Mouse (Mus musculus): ENCODE measurements at regions not wholly inside any gene's neighbourhood (a gene's known extent, or its start where the extent isn't known, plus 50 kb on each side); places are given as distances from the start of the nearest gene placed in this dataset.

DNA sequence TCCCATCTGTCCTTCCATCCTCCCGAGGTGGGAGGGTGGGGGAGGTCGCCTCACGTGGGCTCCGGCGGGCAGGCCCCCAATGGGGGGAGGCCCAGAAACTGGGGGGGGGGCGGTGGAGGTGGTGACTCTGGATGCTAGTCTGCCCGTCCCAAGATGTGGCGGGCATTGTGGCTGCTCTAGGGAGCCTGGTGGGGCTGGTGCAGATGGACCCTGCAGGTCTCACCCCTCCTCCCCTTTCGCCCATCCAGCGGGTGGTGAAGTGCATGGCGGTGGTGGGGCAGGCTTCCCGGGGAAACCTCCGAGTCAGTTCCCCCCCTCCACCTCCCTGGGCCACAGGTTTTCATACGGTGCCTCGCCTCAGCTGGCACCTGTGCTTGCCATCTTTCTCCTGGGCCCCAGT, 88.6 kb downstream of the Inhba start:
- DNase-seq (ENCODE audit: low spot score) = no peak

DNA sequence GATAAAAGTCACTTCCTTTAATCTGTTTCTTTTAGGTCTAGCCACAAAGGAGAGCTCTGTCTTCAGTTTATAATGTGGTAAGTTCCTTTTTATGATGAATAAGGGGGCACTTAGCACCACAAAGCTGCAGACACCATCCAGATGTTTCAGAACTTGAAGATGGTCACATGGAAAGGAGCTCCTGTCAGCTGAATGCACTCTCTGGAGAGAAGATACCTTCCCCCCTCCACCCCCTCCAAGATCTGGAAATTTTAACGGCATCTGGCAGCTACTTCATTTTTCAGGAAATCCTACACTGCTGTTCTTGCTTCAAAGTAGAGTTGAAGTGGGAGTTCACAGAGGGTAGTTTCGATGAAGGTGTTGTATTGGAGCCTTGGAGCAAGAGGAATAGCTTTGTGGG, 103.2 kb downstream of the Inhba start:
- no peak for DNase-seq (ENCODE audit: low spot score)

GRCm38 (mm10) chr13:16146686-16147085, 135.0 kb downstream of the Inhba start:
- DNase-seq (ENCODE audit: low spot score) = no peak

- no peak for DNase-seq (ENCODE audit: low spot score)
These were observed 143.3 kb downstream of the Inhba start for GRCm38 (mm10) chr13:16154926-16155325.

- DNase-seq (ENCODE audit: low spot score) = no peak
These were observed 153.7 kb downstream of the Inhba start for GRCm38 (mm10) chr13:16165204-16165894.

DNA sequence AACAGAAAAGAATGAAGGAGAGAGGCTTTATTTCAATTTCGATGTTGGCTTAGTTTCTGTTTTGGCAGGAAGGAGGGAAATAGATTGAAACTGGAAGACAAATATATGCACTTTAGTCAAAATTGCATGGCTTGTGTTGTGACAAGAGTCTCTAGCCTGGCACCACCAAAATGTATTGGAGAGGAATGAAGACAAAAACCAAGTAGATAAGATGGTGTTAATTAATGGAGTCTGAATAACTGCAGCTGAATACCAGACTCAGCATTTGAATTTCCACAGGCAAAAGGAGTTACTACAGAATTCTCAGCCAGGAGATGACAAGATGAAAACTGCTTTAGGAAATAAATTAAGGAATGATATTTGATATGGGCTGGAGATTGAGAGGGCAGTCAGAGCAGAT, 185.0 kb downstream of the Inhba start:
- no peak for DNase-seq (ENCODE audit: low spot score)

DNA sequence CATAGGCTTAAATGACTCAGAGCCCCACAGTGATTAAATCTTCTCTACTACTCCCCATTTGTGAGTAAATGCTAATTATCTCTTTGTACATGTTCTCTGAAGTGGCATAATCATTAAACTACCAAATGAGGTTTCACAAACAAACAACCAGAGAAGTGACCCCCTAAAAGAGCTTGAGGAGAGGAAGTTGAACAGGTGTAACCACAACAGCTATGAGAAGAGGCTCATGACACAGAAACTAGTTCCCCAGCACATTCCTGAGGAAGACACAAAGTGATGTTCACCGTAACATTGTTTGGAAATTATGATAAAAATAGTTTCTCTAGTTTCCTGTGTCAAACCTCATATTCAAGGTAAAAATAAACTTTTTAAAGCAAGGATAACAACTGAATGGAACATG, 188.4 kb downstream of the Inhba start:
- DNase-seq (ENCODE audit: low spot score) = no peak

- DNase-seq (ENCODE audit: low spot score) = no peak
These were observed 191.5 kb downstream of the Inhba start for GRCm38 (mm10) chr13:16203147-16203546.

GRCm38 (mm10) chr13:16204097-16204496, 192.4 kb downstream of the Inhba start:
- no peak for DNase-seq (ENCODE audit: low spot score)

DNA sequence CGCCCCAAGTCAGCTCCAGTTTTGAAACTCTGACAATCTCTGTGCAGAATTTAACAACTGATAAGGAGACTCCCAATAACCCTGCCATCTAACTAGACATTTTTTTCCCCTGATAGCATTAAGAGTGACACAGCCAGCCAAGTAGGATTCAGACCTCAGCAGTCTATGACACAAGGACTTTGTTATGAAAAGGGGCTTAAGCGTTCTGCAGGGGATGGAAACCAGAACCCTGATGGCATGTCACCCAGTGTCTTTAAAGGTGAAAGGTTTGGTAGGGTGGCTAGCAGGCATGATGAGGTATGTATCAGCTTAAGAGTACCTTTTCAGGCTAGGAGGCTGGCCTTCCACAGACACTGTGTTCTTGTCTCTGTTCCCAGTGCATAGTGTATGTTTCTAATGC, 199.8 kb downstream of the Inhba start:
- DNase-seq (ENCODE audit: low spot score) = no peak

DNA sequence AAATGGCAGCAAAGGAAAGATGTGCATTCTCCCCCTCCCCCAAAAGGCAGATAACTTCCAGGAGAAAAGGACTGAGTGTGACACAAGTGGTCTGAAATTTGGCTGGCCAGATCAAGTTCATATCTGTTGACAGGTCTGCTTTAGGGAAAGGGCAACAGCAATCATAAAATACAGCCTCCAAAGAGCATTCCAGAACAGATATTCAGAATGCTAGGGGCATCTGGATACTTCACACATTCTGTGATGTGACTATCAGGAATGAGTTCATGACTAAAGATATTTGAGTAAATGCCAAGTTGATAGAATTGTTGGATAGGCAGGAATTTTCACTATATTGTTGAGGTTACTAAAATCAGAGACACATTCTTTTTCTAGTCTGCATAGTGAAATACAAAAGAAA, 208.2 kb downstream of the Inhba start:
- no peak for DNase-seq (ENCODE audit: low spot score)

GRCm38 (mm10) chr13:16222942-16223600, 211.4 kb downstream of the Inhba start:
- DNase-seq (ENCODE audit: low spot score) = no peak

GRCm38 (mm10) chr13:16261145-16261544, 249.5 kb downstream of the Inhba start:
- DNase-seq (ENCODE audit: low spot score) = no peak

DNA sequence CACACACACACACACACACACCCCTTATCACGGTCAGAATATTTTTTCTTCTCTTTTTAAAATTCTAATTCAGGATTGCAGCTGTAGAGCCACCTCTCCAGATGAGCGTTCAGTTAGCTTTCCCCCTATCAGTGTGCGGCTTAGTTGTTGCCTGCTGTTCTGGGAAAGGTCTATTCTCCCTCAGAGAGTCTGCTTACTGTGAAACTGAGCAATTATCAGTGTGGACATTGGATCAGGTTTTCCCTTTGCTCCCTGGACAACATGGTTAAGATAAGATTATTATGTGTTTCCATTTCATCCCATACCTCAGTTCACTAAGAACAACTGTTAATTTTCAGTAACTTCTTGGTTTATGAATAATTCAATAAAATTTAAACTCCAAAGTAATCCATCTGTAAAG, 268.3 kb downstream of the Inhba start:
- DNase-seq (ENCODE audit: low spot score) = no peak

DNA sequence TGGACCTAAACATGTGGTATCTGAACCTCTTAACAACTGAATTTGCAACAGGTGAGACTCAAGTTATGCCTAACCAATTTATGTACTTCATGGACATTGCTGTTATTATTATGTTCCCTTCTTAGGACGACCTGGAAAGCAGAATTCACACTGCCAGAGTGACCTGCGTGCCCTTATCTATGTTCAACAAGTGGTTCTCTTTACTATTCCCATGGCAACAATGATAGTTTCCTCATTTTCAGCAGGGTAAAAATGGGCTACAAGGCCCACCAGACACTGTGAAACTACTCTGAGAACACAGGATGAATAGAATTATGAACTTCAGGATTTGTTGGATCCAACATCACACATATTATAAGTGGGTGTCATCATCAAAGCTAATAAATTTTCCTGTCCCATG, 269.1 kb downstream of the Inhba start:
- DNase-seq (ENCODE audit: low spot score) = no peak

- DNase-seq (ENCODE audit: low spot score) = no peak
These were observed 270.1 kb downstream of the Inhba start for GRCm38 (mm10) chr13:16281777-16282176.

DNA sequence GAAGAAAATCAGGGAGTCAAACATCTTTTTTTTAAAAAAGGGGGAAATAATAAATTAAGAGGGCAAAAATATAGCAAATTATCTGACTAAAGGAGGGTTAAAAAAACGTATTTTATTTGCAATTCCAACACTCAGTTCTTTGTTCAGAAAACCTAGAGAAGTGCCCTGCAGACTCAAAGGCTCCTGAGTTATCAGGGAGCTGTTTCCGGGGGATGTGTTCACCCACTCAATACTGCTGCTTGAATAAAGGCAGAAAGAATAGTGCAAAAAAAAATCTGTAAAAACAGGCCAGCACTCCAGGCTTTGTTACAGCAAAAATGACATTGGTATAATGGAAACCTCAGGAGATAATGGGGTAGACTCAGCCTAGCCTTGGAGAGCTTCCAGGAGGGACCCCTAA, 270.6 kb downstream of the Inhba start:
- DNase-seq (ENCODE audit: low spot score) = no peak

DNA sequence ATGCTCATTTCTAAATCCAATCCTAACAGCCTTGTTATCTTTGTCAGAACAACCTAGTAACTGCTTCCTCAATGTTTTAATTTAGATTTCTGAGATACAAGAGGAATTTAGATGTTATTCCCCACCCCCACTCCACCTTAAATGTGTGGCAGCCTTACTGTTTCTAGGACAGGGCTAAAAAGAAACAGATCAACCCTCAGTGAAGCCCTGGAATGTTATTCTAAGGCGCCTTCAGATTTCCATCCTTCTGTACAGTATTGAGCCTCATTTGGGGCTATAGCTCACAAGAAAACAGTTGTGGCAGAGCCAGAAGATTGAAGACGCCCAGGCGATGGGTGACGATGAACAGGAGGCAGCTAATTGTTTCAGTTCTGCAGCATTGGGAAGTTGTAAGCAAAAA, 271.7 kb downstream of the Inhba start:
- DNase-seq (ENCODE audit: low spot score) = no peak

- DNase-seq (ENCODE audit: low spot score) = no peak
These were observed 278.0 kb downstream of the Inhba start for GRCm38 (mm10) chr13:16289633-16290032.

GRCm38 (mm10) chr13:16290784-16291183, 279.1 kb downstream of the Inhba start:
- no peak for DNase-seq (ENCODE audit: low spot score)

DNA sequence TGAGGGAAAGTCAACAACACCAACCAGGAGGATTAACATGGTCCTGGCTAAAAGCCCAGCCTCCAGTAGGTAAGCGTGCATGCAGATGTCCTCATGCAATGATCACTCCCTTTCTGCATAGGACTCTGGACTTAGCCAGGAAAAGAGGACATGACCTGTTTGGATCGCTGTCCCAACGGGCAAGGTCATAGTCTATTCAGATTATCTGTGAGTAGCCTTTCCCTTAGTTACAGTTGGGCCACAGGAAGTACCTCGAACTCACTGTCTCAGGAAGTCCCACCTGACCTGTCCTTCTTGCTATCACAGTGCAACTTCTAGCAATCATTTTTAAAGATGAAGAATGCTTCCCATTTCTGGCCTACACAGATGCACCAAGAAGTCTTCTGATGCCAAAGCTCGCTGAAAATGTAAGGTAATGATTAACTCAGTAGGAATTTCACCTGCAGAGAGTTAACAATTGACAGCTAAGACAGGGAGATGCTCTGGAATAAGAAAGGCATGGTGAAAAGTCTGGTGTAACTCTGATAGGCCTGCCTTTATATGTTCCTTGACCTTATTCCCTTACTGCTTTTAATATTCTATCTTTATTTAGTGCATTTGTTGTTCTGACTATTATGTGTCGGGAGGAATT, 280.1 kb downstream of the Inhba start:
- DNase-seq (ENCODE audit: low spot score) = no peak

GRCm38 (mm10) chr13:16299756-16300155, 288.1 kb downstream of the Inhba start:
- DNase-seq (ENCODE audit: low spot score) = no peak

- no peak for DNase-seq (ENCODE audit: low spot score)
These were observed 303.0 kb downstream of the Inhba start for GRCm38 (mm10) chr13:16314669-16315068.

DNA sequence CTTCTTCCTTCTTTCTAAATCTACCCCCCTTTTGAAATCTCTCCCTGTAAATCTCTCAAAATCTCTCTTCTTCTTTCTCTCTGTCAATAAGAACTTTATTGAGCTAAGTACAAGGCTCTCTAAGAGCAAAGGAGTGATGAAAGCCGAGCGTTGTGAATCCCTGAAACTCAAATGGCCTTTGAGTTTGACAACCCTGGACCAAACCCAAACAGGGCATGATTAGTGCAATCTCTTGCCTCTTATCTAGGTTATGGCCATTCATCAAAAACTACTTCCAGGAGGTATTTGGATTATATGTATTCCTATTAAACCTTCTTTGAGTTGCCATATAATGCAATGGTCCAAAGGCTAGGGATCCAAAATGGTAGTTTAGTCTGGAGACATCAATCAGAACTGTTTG, 304.0 kb downstream of the Inhba start:
- DNase-seq (ENCODE audit: low spot score) = no peak
